Mouse (Mus musculus): ENCODE measurements around the gene Pcp4. TPM values are rescaled to one million over a fixed set of nuclear protein-coding genes. Genes with fewer than 3 reads are reported as not detected.

Gene Pcp4
- total and polyA plus RNA-seq, 2 experiments = not detected

GRCm38 (mm10) chr16:96488038-96488437, 20.6 kb downstream of the Pcp4 start:
- Histone ChIP-seq H3K27ac (replicated peaks; ENCODE audit: insufficient read depth, low read depth, low read length) (no peak overlapping the region), H3K27me3 (ENCODE audit: control insufficient read depth, insufficient read depth, low read length) (no peaks in the 10 kb centered on the region), H3K36me3 (ENCODE audit: control insufficient read depth, insufficient read depth, low read length) (no peaks in the 10 kb centered on the region), H3K9ac (ENCODE audit: low read depth, low read length) (no peak overlapping the region), H3K79me2 (ENCODE audit: control insufficient read depth, insufficient read depth, low read length) (no peaks in the 10 kb centered on the region), H3K4me3 (ENCODE audit: insufficient read depth, low read depth, low read length) (no peak overlapping the region), H3K4me1 (ENCODE audit: control insufficient read depth, insufficient read depth, low read length) (no peaks in the 10 kb centered on the region)
- WGBS = 90% methylated on average over 5 of the region's 5 CpGs
- TF ChIP-seq CTCF (IDR thresholded peaks at IDR 0.05; ENCODE audit: low read depth, low read length) = no peak
- TF ChIP-seq POLR2A (IDR thresholded peaks at IDR 0.05; ENCODE audit: extremely low read depth, insufficient read depth, low read length) = no peak
- no peak for DNase-seq (ENCODE audit: extremely low read depth, low read depth, low spot score)

GRCm38 (mm10) chr16:96491530-96491929, 24.1 kb downstream of the Pcp4 start:
- Histone ChIP-seq H3K9ac (ENCODE audit: low read depth, low read length) (no peak overlapping the region), H3K79me2 (ENCODE audit: control insufficient read depth, insufficient read depth, low read length) (no peaks in the 10 kb centered on the region), H3K4me3 (ENCODE audit: insufficient read depth, low read depth, low read length) (no peak overlapping the region), H3K4me1 (ENCODE audit: control insufficient read depth, insufficient read depth, low read length) (no peaks in the 10 kb centered on the region), H3K27me3 (ENCODE audit: control insufficient read depth, insufficient read depth, low read length) (no peaks in the 10 kb centered on the region), H3K36me3 (ENCODE audit: control insufficient read depth, insufficient read depth, low read length) (no peaks in the 10 kb centered on the region), H3K27ac (replicated peaks; ENCODE audit: insufficient read depth, low read depth, low read length) (no peak overlapping the region)
- DNase-seq (ENCODE audit: extremely low read depth, low read depth, low spot score) = no peak
- TF ChIP-seq POLR2A (IDR thresholded peaks at IDR 0.05; ENCODE audit: extremely low read depth, insufficient read depth, low read length) (no peak), CTCF (IDR thresholded peaks at IDR 0.05; ENCODE audit: low read depth, low read length) (no peak)
- WGBS = 74% methylated on average over 3 of the region's 3 CpGs

DNA sequence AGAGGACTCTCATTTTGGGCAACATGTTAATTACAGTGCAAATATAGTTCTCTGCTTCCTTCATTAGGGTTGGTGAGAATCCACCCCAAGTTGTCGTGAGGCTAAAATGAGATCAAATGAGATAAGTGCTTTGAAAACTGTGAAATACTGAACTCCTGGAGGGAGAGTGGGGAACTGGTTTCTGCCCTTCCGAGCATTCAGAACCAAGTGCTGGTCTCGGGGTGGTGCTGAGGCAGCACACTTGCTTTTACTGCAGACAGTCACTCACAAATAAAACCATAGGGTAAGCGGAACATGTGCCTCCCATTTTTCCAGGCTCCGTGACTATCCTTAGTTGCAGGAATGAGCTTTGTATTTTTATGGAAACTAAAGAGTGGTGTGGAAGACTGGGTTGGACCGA, 26.7 kb downstream of the Pcp4 start:
- TF ChIP-seq CTCF (IDR thresholded peaks at IDR 0.05; ENCODE audit: low read depth, low read length) (no peak), POLR2A (IDR thresholded peaks at IDR 0.05; ENCODE audit: extremely low read depth, insufficient read depth, low read length) (no peak)
- Histone ChIP-seq H3K4me1 (ENCODE audit: control insufficient read depth, insufficient read depth, low read length) (no peaks in the 10 kb centered on the region), H3K27me3 (ENCODE audit: control insufficient read depth, insufficient read depth, low read length) (no peaks in the 10 kb centered on the region), H3K79me2 (ENCODE audit: control insufficient read depth, insufficient read depth, low read length) (no peaks in the 10 kb centered on the region), H3K9ac (ENCODE audit: low read depth, low read length) (no peak overlapping the region), H3K4me3 (ENCODE audit: insufficient read depth, low read depth, low read length) (no peak overlapping the region), H3K27ac (replicated peaks; ENCODE audit: insufficient read depth, low read depth, low read length) (no peak overlapping the region), H3K36me3 (ENCODE audit: control insufficient read depth, insufficient read depth, low read length) (no peaks in the 10 kb centered on the region)
- 66% methylated on average over 6 of the region's 6 CpGs for WGBS
- DNase-seq (ENCODE audit: extremely low read depth, low read depth, low spot score) = no peak

GRCm38 (mm10) chr16:96498951-96499350, 31.5 kb downstream of the Pcp4 start:
- H3K27me3 ChIP-seq (ENCODE audit: control insufficient read depth, insufficient read depth, low read length) = no peaks in the 10 kb centered on the region
- no peak overlapping the region for H3K4me3 ChIP-seq (ENCODE audit: insufficient read depth, low read depth, low read length)
- no peaks in the 10 kb centered on the region for H3K79me2 ChIP-seq (ENCODE audit: control insufficient read depth, insufficient read depth, low read length)
- H3K27ac ChIP-seq (replicated peaks; ENCODE audit: insufficient read depth, low read depth, low read length) = no peak overlapping the region
- no peak overlapping the region for H3K9ac ChIP-seq (ENCODE audit: low read depth, low read length)
- WGBS = 67% methylated on average over 7 of the region's 7 CpGs
- no peaks in the 10 kb centered on the region for H3K36me3 ChIP-seq (ENCODE audit: control insufficient read depth, insufficient read depth, low read length)
- TF ChIP-seq CTCF (IDR thresholded peaks at IDR 0.05; ENCODE audit: low read depth, low read length) (no peak), POLR2A (IDR thresholded peaks at IDR 0.05; ENCODE audit: extremely low read depth, insufficient read depth, low read length) (no peak)
- H3K4me1 ChIP-seq (ENCODE audit: control insufficient read depth, insufficient read depth, low read length) = no peaks in the 10 kb centered on the region
- no peak for DNase-seq (ENCODE audit: extremely low read depth, low read depth, low spot score)

DNA sequence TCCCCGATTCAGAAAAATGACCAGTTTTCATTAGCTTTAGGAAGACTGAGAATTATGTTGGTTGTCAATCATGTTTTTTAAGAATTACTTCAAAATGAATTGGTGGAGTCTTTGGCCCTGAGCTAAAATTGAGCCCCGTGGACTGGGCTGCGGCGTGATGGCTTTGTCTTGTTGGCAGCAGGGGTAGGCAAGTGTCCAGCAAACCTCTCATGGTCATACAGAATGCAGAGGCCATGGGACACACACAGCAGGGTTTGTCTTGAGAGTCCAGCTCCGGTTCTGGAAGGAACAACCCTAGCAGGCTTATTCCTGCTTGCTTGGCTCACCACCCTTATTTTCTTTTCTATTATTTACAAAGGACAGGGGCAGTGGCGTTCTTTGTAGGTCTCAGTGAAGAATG, 33.8 kb downstream of the Pcp4 start:
- Histone ChIP-seq H3K4me1 (ENCODE audit: control insufficient read depth, insufficient read depth, low read length) (no peaks in the 10 kb centered on the region), H3K9ac (ENCODE audit: low read depth, low read length) (no peak overlapping the region), H3K4me3 (ENCODE audit: insufficient read depth, low read depth, low read length) (no peak overlapping the region), H3K27me3 (ENCODE audit: control insufficient read depth, insufficient read depth, low read length) (no peaks in the 10 kb centered on the region), H3K36me3 (ENCODE audit: control insufficient read depth, insufficient read depth, low read length) (no peaks in the 10 kb centered on the region), H3K27ac (replicated peaks; ENCODE audit: insufficient read depth, low read depth, low read length) (no peak overlapping the region), H3K79me2 (ENCODE audit: control insufficient read depth, insufficient read depth, low read length) (no peaks in the 10 kb centered on the region)
- WGBS = 79% methylated on average over 6 of the region's 6 CpGs
- TF ChIP-seq POLR2A (IDR thresholded peaks at IDR 0.05; ENCODE audit: extremely low read depth, insufficient read depth, low read length) (no peak), CTCF (IDR thresholded peaks at IDR 0.05; ENCODE audit: low read depth, low read length) (no peak)
- no peak for DNase-seq (ENCODE audit: extremely low read depth, low read depth, low spot score)

- Histone ChIP-seq H3K79me2 (ENCODE audit: control insufficient read depth, insufficient read depth, low read length) (no peaks in the 10 kb centered on the region), H3K9ac (ENCODE audit: low read depth, low read length) (no peak overlapping the region), H3K36me3 (ENCODE audit: control insufficient read depth, insufficient read depth, low read length) (no peaks in the 10 kb centered on the region), H3K4me1 (ENCODE audit: control insufficient read depth, insufficient read depth, low read length) (no peaks in the 10 kb centered on the region), H3K4me3 (ENCODE audit: insufficient read depth, low read depth, low read length) (no peak overlapping the region), H3K27ac (replicated peaks; ENCODE audit: insufficient read depth, low read depth, low read length) (no peak overlapping the region), H3K27me3 (ENCODE audit: control insufficient read depth, insufficient read depth, low read length) (no peaks in the 10 kb centered on the region)
- no peak for DNase-seq (ENCODE audit: extremely low read depth, low read depth, low spot score)
- 56% methylated on average over 3 of the region's 3 CpGs for WGBS
- TF ChIP-seq CTCF (IDR thresholded peaks at IDR 0.05; ENCODE audit: low read depth, low read length) = no peak
- TF ChIP-seq POLR2A (IDR thresholded peaks at IDR 0.05; ENCODE audit: extremely low read depth, insufficient read depth, low read length) = no peak
Measured at GRCm38 (mm10) chr16:96502586-96502985, 35.2 kb downstream of the Pcp4 start.

All from liver, adult 2 months (tissue).